Mouse (Mus musculus) forebrain, embryonic 15.5 days (tissue): ENCODE measurements around the gene Olfr93. TPM values are rescaled to one million over a fixed set of nuclear protein-coding genes. Genes with fewer than 3 reads are reported as not detected.
"Not testable (repeated sequence)": the region's sequence is repeated elsewhere in the genome, so short reads cannot be mapped to it uniquely, and the experiment has no call there.

Experiments
- ATAC-seq: fragments of 200-750 bp; cut with Nextera tagmentation; replicated peaks from 2 replicates; pipeline ENCODE4 v1.8.0; 2017; ENCODE audit warnings: mild to moderate bottlenecking, moderate TSS enrichment, moderate library complexity
- H3K27ac ChIP-seq: fragments of 300-500 bp; sonication (generic); replicated peaks from 2 replicates; pipeline ENCODE4 v1.5.1; 2015; ENCODE audit warnings: mild to moderate bottlenecking, inconsistent platforms
- H3K27me3 ChIP-seq: fragments of 300-500 bp; sonication (generic); 2 replicates; pipeline ENCODE4 v1.6.1; 2015; ENCODE audit warnings: inconsistent platforms
- H3K36me3 ChIP-seq: fragments of 300-500 bp; sonication (generic); 2 replicates; pipeline ENCODE4 v1.6.1; 2015; ENCODE audit warnings: mild to moderate bottlenecking, inconsistent platforms
- H3K4me1 ChIP-seq: fragments of 300-500 bp; sonication (generic); 2 replicates; pipeline ENCODE4 v1.6.1; 2015; ENCODE audit warnings: inconsistent platforms
- H3K4me2 ChIP-seq: fragments of 300-500 bp; sonication (generic); replicated peaks from 2 replicates; pipeline ENCODE4 v1.6.1; 2015; ENCODE audit warnings: mild to moderate bottlenecking, inconsistent platforms
- H3K4me3 ChIP-seq: fragments of 300-500 bp; sonication (generic); 2 replicates; pipeline ENCODE4 v1.5.1; 2015; ENCODE audit warnings: mild to moderate bottlenecking, inconsistent platforms
- H3K9ac ChIP-seq: fragments of 300-500 bp; sonication (generic); replicated peaks from 2 replicates; pipeline ENCODE4 v1.6.1; 2015; ENCODE audit warnings: mild to moderate bottlenecking, inconsistent platforms
- H3K9me3 ChIP-seq: fragments of 300-500 bp; sonication (generic); 2 replicates; pipeline ENCODE4 v1.6.1; 2016; ENCODE audit warnings: inconsistent platforms
- WGBS: fragments of 180-500 bp; shearing (Covaris S2); methylation state at CpG from one replicate; pipeline ENCODE4 v1.1.7; 2015; ENCODE audit warnings: mixed read lengths; 5-methylcytosine and 5-hydroxymethylcytosine counted together
- polyA plus RNA-seq: library from polyadenylated mRNA; unstranded; fragments of >200 nt; fragmentation: Nextera tagmentation; extraction: Ambion mirVana; gene quantifications from 2 replicates; pipeline ENCODE4 v1.2.1, GENCODE M21; 2015

Gene Olfr93
- not detected in 2 replicates for polyA plus RNA-seq

DNA sequence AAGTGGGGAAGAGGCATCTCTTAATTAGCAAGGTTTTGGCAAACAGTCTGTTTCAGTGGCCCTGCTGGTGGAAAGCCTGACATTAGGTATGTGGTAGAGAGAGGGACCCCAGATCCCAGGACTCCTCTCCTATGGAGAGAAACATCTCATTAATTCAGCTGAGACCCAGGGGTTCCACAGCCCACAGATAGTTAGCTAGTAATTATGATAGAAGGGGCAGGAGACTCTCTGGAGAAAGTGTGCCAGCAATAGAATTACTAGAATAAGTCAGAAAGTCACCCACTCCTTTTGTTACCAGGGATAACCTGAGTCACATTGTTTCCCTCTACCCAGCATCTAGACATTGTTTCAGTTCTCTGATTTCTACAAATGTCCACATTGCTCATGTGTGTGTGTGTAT, at the start of gene Olfr93:
TSS of gene Olfr93 (minus strand) at position 101 of the 400 bp plus-strand sequence.
- no peak within 1 kb of the TSS for H3K27ac ChIP-seq
- H3K36me3 ChIP-seq: no peaks in the 10 kb centered on the region
- no peak within 1 kb of the TSS for H3K4me2 ChIP-seq
- H3K9ac ChIP-seq: no peak within 1 kb of the TSS
- no peaks in the 10 kb centered on the region for H3K27me3 ChIP-seq
- no peak for ATAC-seq
- no peaks in the 10 kb centered on the region for H3K4me1 ChIP-seq
- H3K4me3 ChIP-seq: no peak within 1 kb of the TSS
- H3K9me3 ChIP-seq: no peaks in the 10 kb centered on the region

GRCm38 (mm10) chr17:37203917-37204236, 42.6 kb upstream of the Olfr93 start:
- Histone ChIP-seq H3K4me2 (no peak overlapping the region), H3K27ac (no peak overlapping the region), H3K27me3 (no peaks in the 10 kb centered on the region), H3K9me3 (no peaks in the 10 kb centered on the region), H3K9ac (no peak overlapping the region), H3K4me1 (no peaks in the 10 kb centered on the region), H3K4me3 (no peak overlapping the region), H3K36me3 (no peaks in the 10 kb centered on the region)
- WGBS: 20% methylated on average over 3 of the region's 3 CpGs
- ATAC-seq: peak; percentile 58; the same call in 1 of the 2 replicates

DNA sequence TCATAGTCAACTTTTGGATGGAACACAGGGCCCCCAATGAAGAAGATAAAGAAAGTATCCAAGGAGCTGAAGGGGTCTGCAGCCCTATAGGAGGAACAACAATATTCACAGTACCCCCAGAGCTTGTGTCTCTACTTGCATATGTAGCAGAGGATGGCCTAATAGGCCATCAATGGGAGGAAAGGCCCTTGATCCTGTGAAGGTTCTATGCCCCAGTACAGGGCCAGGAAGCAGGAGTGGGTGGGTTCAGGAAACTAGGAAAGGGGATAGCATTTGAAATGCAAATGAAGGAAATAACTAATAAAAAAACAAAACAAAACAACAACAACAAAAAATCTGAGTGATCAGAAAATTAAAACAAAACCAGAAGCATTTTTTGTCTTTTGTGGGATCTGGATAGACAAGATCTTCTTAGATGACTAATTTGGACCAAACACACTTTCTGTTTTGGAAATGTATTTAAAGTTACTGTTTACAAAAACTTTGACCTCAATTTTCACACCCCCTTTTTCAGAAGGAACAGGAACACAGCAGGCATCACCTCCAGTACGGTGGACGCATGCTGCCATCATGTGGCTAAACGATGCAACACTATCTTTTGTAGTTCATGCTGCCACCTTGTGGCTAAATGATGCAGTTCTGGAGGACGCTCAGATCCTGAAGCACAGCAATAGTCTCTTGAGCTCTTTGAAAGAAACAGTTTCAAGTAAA, 42.1 kb upstream of the Olfr93 start:
- WGBS: 3% methylated on average over 4 of the region's 4 CpGs
- no peak overlapping the region for H3K4me2 ChIP-seq
- H3K27me3 ChIP-seq: no peaks in the 10 kb centered on the region
- no peak overlapping the region for H3K4me3 ChIP-seq
- no peaks in the 10 kb centered on the region for H3K36me3 ChIP-seq
- no peak overlapping the region for H3K27ac ChIP-seq
- no peaks in the 10 kb centered on the region for H3K9me3 ChIP-seq
- H3K4me1 ChIP-seq: no peaks in the 10 kb centered on the region
- ATAC-seq: peak; percentile 85
- H3K9ac ChIP-seq: no peak overlapping the region

DNA sequence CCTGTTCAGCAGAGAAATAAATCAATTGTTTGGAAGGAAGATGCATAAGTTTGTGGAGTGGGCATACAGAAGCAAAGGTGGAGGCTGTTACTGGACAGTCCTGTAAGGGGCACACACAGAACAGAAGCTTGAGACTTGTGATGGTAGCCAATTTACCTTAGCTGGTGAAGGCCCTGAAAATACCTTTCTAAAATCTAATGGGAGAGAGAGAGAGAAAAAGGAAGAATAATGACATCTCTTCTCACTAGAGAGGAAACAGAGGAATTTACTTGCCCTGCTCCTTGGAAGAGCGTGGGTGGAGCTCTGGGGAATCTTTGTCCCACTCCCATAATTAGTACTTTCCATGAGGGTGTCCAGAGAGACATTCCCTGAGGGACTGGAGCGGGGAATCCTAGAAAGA, 39.6 kb upstream of the Olfr93 start, which contains the start of gene Olfr94:
TSS of gene Olfr94 (minus strand) at position 101 of the 400 bp plus-strand sequence.
- ATAC-seq: no peak
- Histone ChIP-seq H3K36me3 (no peaks in the 10 kb centered on the region), H3K4me1 (peaks cover 9% of the 10 kb centered on the region), H3K9me3 (no peaks in the 10 kb centered on the region), H3K9ac (no peak within 1 kb of the TSS), H3K27ac (no peak within 1 kb of the TSS), H3K4me2 (no peak within 1 kb of the TSS), H3K27me3 (peaks cover 19% of the 10 kb centered on the region), H3K4me3 (no peak within 1 kb of the TSS)
- 74% methylated on average over 2 of the region's 2 CpGs for WGBS

GRCm38 (mm10) chr17:37196845-37197724, 35.8 kb upstream of the Olfr93 start:
- H3K4me2 ChIP-seq: peak overlapping the region; percentile 95
- peaks cover 9% of the 10 kb centered on the region for H3K4me1 ChIP-seq
- peaks cover 28% of the 10 kb centered on the region for H3K27me3 ChIP-seq
- H3K36me3 ChIP-seq: no peaks in the 10 kb centered on the region
- H3K4me3 ChIP-seq: peak overlapping the region; percentile 61
- peak; percentile 89 for ATAC-seq
- H3K9ac ChIP-seq: peak overlapping the region; percentile 51
- H3K27ac ChIP-seq: 0 out of 2 replicates have a peak overlapping the region, but pooled peaks have one; percentile 44
- no peaks in the 10 kb centered on the region for H3K9me3 ChIP-seq
- 1% methylated on average over 77 of the region's 77 CpGs for WGBS

DNA sequence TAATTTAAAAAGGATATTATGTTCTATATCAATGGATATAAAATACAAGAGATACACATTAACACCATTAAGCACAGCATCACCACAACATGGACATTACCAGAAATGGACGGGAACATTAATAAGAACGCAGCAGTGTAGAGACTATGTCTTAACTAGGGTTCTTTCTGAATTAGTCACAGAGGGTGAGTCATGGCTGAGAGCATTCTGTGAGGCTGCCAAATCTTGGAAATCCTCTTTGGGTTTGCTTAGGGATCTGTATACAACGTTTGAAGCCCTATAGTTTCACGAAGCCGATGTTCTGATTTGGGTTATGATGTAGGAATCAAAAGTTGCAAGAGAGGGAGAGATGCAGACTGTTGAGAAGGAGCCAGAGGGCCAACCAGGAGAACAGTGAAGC, 33.5 kb upstream of the Olfr93 start:
- Histone ChIP-seq H3K9ac (no peak overlapping the region), H3K27me3 (peaks cover 28% of the 10 kb centered on the region), H3K9me3 (no peaks in the 10 kb centered on the region), H3K4me2 (no peak overlapping the region), H3K4me1 (peaks cover 9% of the 10 kb centered on the region), H3K27ac (no peak overlapping the region), H3K36me3 (no peaks in the 10 kb centered on the region), H3K4me3 (no peak overlapping the region)
- no peak for ATAC-seq
- WGBS: 90% methylated on average over 5 of the region's 5 CpGs

- Histone ChIP-seq H3K27me3 (peaks cover 28% of the 10 kb centered on the region), H3K36me3 (no peaks in the 10 kb centered on the region), H3K4me3 (no peak within 1 kb of the TSS), H3K4me2 (no peak within 1 kb of the TSS), H3K4me1 (peaks cover 9% of the 10 kb centered on the region), H3K9ac (no peak within 1 kb of the TSS), H3K27ac (no peak within 1 kb of the TSS), H3K9me3 (no peaks in the 10 kb centered on the region)
- no peak for ATAC-seq
- WGBS: 93% methylated on average over 2 of the region's 2 CpGs
These were observed 32.4 kb upstream of the Olfr93 start, which contains the start of gene Ubd for GRCm38 (mm10) chr17:37193656-37194055. TSS of gene Ubd (plus strand) at chr17:37193892.

DNA sequence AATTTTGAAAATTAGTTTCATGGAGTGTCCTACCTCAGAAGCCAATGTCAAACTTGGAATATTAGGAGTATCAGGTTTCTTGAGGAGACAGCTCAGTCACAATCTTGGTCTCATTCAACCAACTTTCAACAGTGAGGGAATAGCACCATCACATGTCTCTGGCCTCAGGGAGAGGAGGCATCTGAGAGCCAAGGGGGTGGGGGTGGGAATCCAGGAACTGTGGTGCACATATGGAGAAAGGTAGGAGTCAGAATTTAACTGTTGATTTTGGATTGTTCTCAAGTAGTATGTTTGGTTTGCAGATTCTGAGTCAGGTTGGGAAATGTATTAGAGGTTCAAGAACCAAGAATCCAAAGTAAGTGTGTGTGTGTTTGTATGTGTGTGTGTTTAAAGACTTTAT, 31.7 kb upstream of the Olfr93 start:
- Histone ChIP-seq H3K4me2 (no peak overlapping the region), H3K9me3 (no peaks in the 10 kb centered on the region), H3K4me3 (no peak overlapping the region), H3K9ac (no peak overlapping the region), H3K4me1 (peaks cover 9% of the 10 kb centered on the region), H3K27ac (no peak overlapping the region), H3K27me3 (peaks cover 27% of the 10 kb centered on the region), H3K36me3 (no peaks in the 10 kb centered on the region)
- ATAC-seq: no peak

DNA sequence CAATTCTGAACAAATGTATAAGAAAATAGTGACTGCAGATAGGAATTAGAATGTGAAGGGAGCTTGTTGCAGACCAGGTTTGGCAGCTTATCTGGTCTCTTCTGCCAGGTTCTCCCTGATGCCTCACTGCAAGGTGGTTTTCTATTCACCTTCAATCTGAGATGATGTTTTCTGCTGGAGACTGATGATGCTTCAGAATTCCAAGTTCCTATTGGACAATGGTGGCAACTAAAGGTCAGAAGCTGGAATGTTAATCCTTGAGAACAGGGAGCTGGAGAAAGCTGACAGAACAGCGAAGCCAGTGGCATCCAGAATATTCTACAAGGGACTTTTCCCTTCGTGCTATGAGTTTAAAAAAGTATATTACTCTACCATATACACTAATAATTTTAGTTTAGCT, 29.4 kb upstream of the Olfr93 start:
- ATAC-seq: no peak
- WGBS: 28% methylated on average over 2 of the region's 2 CpGs
- no peaks in the 10 kb centered on the region for H3K4me1 ChIP-seq

GRCm38 (mm10) chr17:37185474-37185873, 24.2 kb upstream of the Olfr93 start:
- ATAC-seq: no peak

More for the DNA sequence above, 29.4 kb upstream of the Olfr93 start:
- no peak overlapping the region for H3K27ac ChIP-seq
- H3K9me3 ChIP-seq: no peaks in the 10 kb centered on the region
- no peaks in the 10 kb centered on the region for H3K36me3 ChIP-seq
- H3K4me2 ChIP-seq: no peak overlapping the region
- H3K9ac ChIP-seq: no peak overlapping the region
- peaks cover 9% of the 10 kb centered on the region; the same call in 1 of the 2 replicates for H3K27me3 ChIP-seq
- H3K4me3 ChIP-seq: no peak overlapping the region

GRCm38 (mm10) chr17:37131366-37131765, 29.9 kb downstream of the Olfr93 start:
- H3K27ac ChIP-seq, H3K36me3 ChIP-seq, H3K27me3 ChIP-seq, H3K4me1 ChIP-seq, H3K4me2 ChIP-seq, H3K9me3 ChIP-seq, H3K4me3 ChIP-seq, ATAC-seq, H3K9ac ChIP-seq: not testable (repeated sequence)
- WGBS: 62% methylated on average over 4 of the region's 4 CpGs

More at GRCm38 (mm10) chr17:37185474-37185873, 24.2 kb upstream of the Olfr93 start:
- Histone ChIP-seq H3K27ac (no peak overlapping the region), H3K9ac (no peak overlapping the region), H3K36me3 (no peaks in the 10 kb centered on the region), H3K4me1 (no peaks in the 10 kb centered on the region), H3K27me3 (no peaks in the 10 kb centered on the region), H3K4me2 (no peak overlapping the region), H3K9me3 (no peaks in the 10 kb centered on the region), H3K4me3 (no peak overlapping the region)
- 57% methylated on average over 6 of the region's 6 CpGs for WGBS

DNA sequence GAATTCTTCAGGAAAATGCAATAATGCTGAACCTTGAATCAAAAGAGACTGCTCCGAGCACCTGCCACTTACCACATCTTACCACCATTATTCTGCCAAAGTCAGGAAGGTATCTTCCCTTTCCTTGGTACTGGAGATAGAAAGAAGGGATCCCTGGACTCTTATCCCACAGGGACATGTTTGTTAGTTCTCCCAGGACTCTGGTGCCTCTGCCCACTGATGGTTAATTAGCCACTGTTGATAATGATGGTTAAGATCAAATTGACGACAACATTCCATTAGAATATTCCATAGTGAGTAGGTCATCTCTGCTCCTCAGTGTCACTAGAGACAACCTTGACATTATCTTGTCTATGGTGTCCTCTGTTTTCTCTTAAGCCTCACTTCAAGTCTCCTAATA, 41.3 kb downstream of the Olfr93 start, which contains the start of gene Olfr92:
TSS of gene Olfr92 (minus strand) at position 101 of the 400 bp plus-strand sequence.
- H3K27me3 ChIP-seq: no peaks in the 10 kb centered on the region
- no peak within 1 kb of the TSS for H3K4me2 ChIP-seq
- WGBS: 92% methylated on average over 2 of the region's 2 CpGs
- no peaks in the 10 kb centered on the region for H3K9me3 ChIP-seq
- no peak for ATAC-seq
- no peak within 1 kb of the TSS for H3K4me3 ChIP-seq
- no peak within 1 kb of the TSS for H3K27ac ChIP-seq
- H3K9ac ChIP-seq: no peak within 1 kb of the TSS
- no peaks in the 10 kb centered on the region for H3K36me3 ChIP-seq
- H3K4me1 ChIP-seq: no peaks in the 10 kb centered on the region
